Mouse (Mus musculus): ENCODE measurements at regions not wholly inside any gene's neighbourhood (a gene's known extent, or its start where the extent isn't known, plus 50 kb on each side); places are given as distances from the start of the nearest gene placed in this dataset.

GRCm38 (mm10) chr11:18821384-18821783 is 197.4 kb downstream of the Meis1 start:
- no peak for DNase-seq (ENCODE audit: low spot score)

- DNase-seq (ENCODE audit: low spot score) = no peak
Measured at GRCm38 (mm10) chr11:18814110-18814509, 204.7 kb downstream of the Meis1 start.

- DNase-seq (ENCODE audit: low spot score) = no peak
Measured at GRCm38 (mm10) chr11:18767479-18767878, 251.3 kb downstream of the Meis1 start.

- DNase-seq (ENCODE audit: low spot score) = no peak
Measured at GRCm38 (mm10) chr11:18766458-18767016, 252.2 kb downstream of the Meis1 start.

- DNase-seq (ENCODE audit: low spot score) = no peak
Measured at GRCm38 (mm10) chr11:18758591-18759074, 260.2 kb downstream of the Meis1 start.

- DNase-seq (ENCODE audit: low spot score) = no peak
Measured at GRCm38 (mm10) chr11:18756576-18756975, 262.2 kb downstream of the Meis1 start.

- no peak for DNase-seq (ENCODE audit: low spot score)
Measured at GRCm38 (mm10) chr11:18754732-18755525, 263.9 kb downstream of the Meis1 start.

- DNase-seq (ENCODE audit: low spot score) = no peak
Measured at GRCm38 (mm10) chr11:18753856-18754255, 264.9 kb downstream of the Meis1 start.

GRCm38 (mm10) chr11:18753246-18753645 is 265.5 kb downstream of the Meis1 start:
- DNase-seq (ENCODE audit: low spot score) = no peak

GRCm38 (mm10) chr11:18752512-18752911 is 266.3 kb downstream of the Meis1 start:
- no peak for DNase-seq (ENCODE audit: low spot score)

GRCm38 (mm10) chr11:18750911-18751841 is 267.6 kb downstream of the Meis1 start:
- DNase-seq (ENCODE audit: low spot score) = no peak

- no peak for DNase-seq (ENCODE audit: low spot score)
Measured at GRCm38 (mm10) chr11:18750080-18750375, 268.8 kb downstream of the Meis1 start.

- no peak for DNase-seq (ENCODE audit: low spot score)
Measured at GRCm38 (mm10) chr11:18749265-18750079, 269.3 kb downstream of the Meis1 start.

GRCm38 (mm10) chr11:18747871-18748461 is 270.8 kb downstream of the Meis1 start:
- no peak for DNase-seq (ENCODE audit: low spot score)

GRCm38 (mm10) chr11:18747361-18747760 is 271.4 kb downstream of the Meis1 start:
- DNase-seq (ENCODE audit: low spot score) = no peak

GRCm38 (mm10) chr11:18746486-18746885 is 272.3 kb downstream of the Meis1 start:
- no peak for DNase-seq (ENCODE audit: low spot score)

- DNase-seq (ENCODE audit: low spot score) = no peak
Measured at GRCm38 (mm10) chr11:18745840-18746239, 272.9 kb downstream of the Meis1 start.

GRCm38 (mm10) chr11:18734904-18735664 is 283.7 kb downstream of the Meis1 start:
- DNase-seq (ENCODE audit: low spot score) = no peak

GRCm38 (mm10) chr11:18734075-18734474 is 284.7 kb downstream of the Meis1 start:
- no peak for DNase-seq (ENCODE audit: low spot score)

GRCm38 (mm10) chr11:18729742-18730141 is 289.0 kb downstream of the Meis1 start:
- DNase-seq (ENCODE audit: low spot score) = no peak
